Mouse (Mus musculus) midbrain, embryonic 14.5 days (tissue): ENCODE data around the gene Galr2. TPM values are rescaled to one million over a fixed set of nuclear protein-coding genes. Genes with fewer than 3 reads are reported as not detected.

Source experiments
- ATAC-seq: fragments of 200-750 bp; cut with Nextera tagmentation; 2 replicates; pipeline ENCODE4 v1.8.0; 2017; ENCODE audit warnings: moderate number of reproducible peaks, moderate library complexity; ENCODE audit not compliant: low FRiP score, low TSS enrichment
- DNase-seq: peaks from one replicate; pipeline ENCODE4 v3.0.0-alpha.2; 2015
- H3K27ac ChIP-seq: fragments of 300-500 bp; sonication (generic); replicated peaks from 2 replicates; pipeline ENCODE4 v1.5.1; 2014; ENCODE audit warnings: mild to moderate bottlenecking, low read depth, low read length, moderate library complexity
- H3K27me3 ChIP-seq: fragments of 300-500 bp; sonication (generic); 2 replicates; pipeline ENCODE4 v1.6.1; 2014; ENCODE audit warnings: low read length, control low read depth, mixed read lengths; ENCODE audit not compliant: control insufficient read depth, insufficient read depth
- H3K36me3 ChIP-seq: fragments of 300-500 bp; sonication (generic); 2 replicates; pipeline ENCODE4 v1.6.1; 2014; ENCODE audit warnings: low read length, control low read depth; ENCODE audit not compliant: control insufficient read depth, insufficient read depth
- H3K4me1 ChIP-seq: fragments of 300-500 bp; sonication (generic); 2 replicates; pipeline ENCODE4 v1.6.1; 2014; ENCODE audit warnings: mild to moderate bottlenecking, antibody characterized with exemption, low read length, control low read depth; ENCODE audit not compliant: control insufficient read depth, insufficient read depth
- H3K4me2 ChIP-seq: fragments of 300-500 bp; sonication (generic); 2 replicates; pipeline ENCODE4 v1.6.1; 2014; ENCODE audit warnings: mild to moderate bottlenecking, low read length, moderate library complexity
- H3K4me3 ChIP-seq: fragments of 300-500 bp; sonication (generic); replicated peaks from 2 replicates; pipeline ENCODE4 v1.5.1; 2014; ENCODE audit warnings: low read depth, low read length
- H3K9ac ChIP-seq: fragments of 300-500 bp; sonication (generic); replicated peaks from 2 replicates; pipeline ENCODE4 v1.6.1; 2014; ENCODE audit warnings: mild to moderate bottlenecking, low read length, moderate library complexity
- H3K9me3 ChIP-seq: fragments of 300-500 bp; sonication (generic); 2 replicates; pipeline ENCODE4 v1.6.1; 2016; ENCODE audit warnings: low read length, control low read depth, mixed read lengths; ENCODE audit not compliant: control insufficient read depth
- WGBS: fragments of 180-500 bp; shearing (Covaris S2); extraction: QIAGEN DNeasy Blood & Tissue Kit; methylation state at CpG from one replicate; pipeline ENCODE4 v1.1.7; 2014; 5-methylcytosine and 5-hydroxymethylcytosine counted together
- polyA plus RNA-seq: library from polyadenylated mRNA; unstranded; fragments of >200 nt; fragmentation: Nextera tagmentation; extraction: Ambion mirVana; gene quantifications from 2 replicates; pipeline ENCODE4 v1.2.1, GENCODE M21; 2014

Gene Galr2
- polyA plus RNA-seq, 1 experiment from 2014 or later, result 0.30 TPM

- no peak for ATAC-seq
- no peak for DNase-seq
- H3K4me2 ChIP-seq, result no peak overlapping the region
- peaks cover 96% of the 10 kb centered on the region for H3K36me3 ChIP-seq
- H3K9ac ChIP-seq, result no peak overlapping the region
- H3K4me1 ChIP-seq, result no peaks in the 10 kb centered on the region
- H3K9me3 ChIP-seq, result no peaks in the 10 kb centered on the region
- H3K27me3 ChIP-seq, result no peaks in the 10 kb centered on the region
- 85% methylated on average over 12 of the region's 12 CpGs for WGBS
- no peak overlapping the region for H3K27ac ChIP-seq
- H3K4me3 ChIP-seq, result no peak overlapping the region
Observed at GRCm38 (mm10) chr11:116293538-116294137, 12.9 kb downstream of the Galr2 start.

GRCm38 (mm10) chr11:116294319-116294718 lies 13.6 kb downstream of the Galr2 start:
- Histone ChIP-seq H3K4me2 (no peak overlapping the region), H3K4me3 (no peak overlapping the region), H3K27ac (no peak overlapping the region), H3K9me3 (no peaks in the 10 kb centered on the region), H3K4me1 (no peaks in the 10 kb centered on the region), H3K36me3 (peaks cover 96% of the 10 kb centered on the region), H3K9ac (no peak overlapping the region), H3K27me3 (no peaks in the 10 kb centered on the region)
- DNase-seq, result peak; percentile 86
- WGBS, result 42% methylated on average over 5 of the region's 5 CpGs
- no peak for ATAC-seq

GRCm38 (mm10) chr11:116296191-116296734 lies 15.5 kb downstream of the Galr2 start:
- WGBS, result 87% methylated on average over 8 of the region's 8 CpGs

GRCm38 (mm10) chr11:116297017-116297416 lies 16.3 kb downstream of the Galr2 start:
- 90% methylated on average over 3 of the region's 3 CpGs for WGBS
- H3K4me3 ChIP-seq, result no peak overlapping the region
- H3K27me3 ChIP-seq, result no peaks in the 10 kb centered on the region
- no peak overlapping the region for H3K4me2 ChIP-seq
- no peak overlapping the region for H3K9ac ChIP-seq
- H3K27ac ChIP-seq, result no peak overlapping the region
- H3K9me3 ChIP-seq, result no peaks in the 10 kb centered on the region
- peaks cover 97% of the 10 kb centered on the region for H3K36me3 ChIP-seq
- H3K4me1 ChIP-seq, result no peaks in the 10 kb centered on the region
- DNase-seq, result no peak
- ATAC-seq, result no peak

More at GRCm38 (mm10) chr11:116296191-116296734, 15.5 kb downstream of the Galr2 start:
- Histone ChIP-seq H3K27me3 (no peaks in the 10 kb centered on the region), H3K4me1 (no peaks in the 10 kb centered on the region), H3K4me2 (no peak overlapping the region), H3K9me3 (no peaks in the 10 kb centered on the region), H3K9ac (no peak overlapping the region), H3K36me3 (peaks cover 96% of the 10 kb centered on the region), H3K4me3 (no peak overlapping the region), H3K27ac (no peak overlapping the region)
- ATAC-seq (no peak), DNase-seq (no peak)

GRCm38 (mm10) chr11:116298221-116298620 lies 17.5 kb downstream of the Galr2 start:
- DNase-seq (no peak), ATAC-seq (no peak)
- Histone ChIP-seq H3K36me3 (peaks cover 97% of the 10 kb centered on the region), H3K9ac (no peak overlapping the region), H3K4me3 (no peak overlapping the region), H3K4me2 (no peak overlapping the region), H3K4me1 (no peaks in the 10 kb centered on the region), H3K27me3 (no peaks in the 10 kb centered on the region), H3K27ac (no peak overlapping the region), H3K9me3 (no peaks in the 10 kb centered on the region)
- WGBS, result 91% methylated on average over 11 of the region's 11 CpGs

GRCm38 (mm10) chr11:116298621-116299020 lies 17.9 kb downstream of the Galr2 start:
- Histone ChIP-seq H3K27me3 (no peaks in the 10 kb centered on the region), H3K27ac (no peak overlapping the region), H3K4me1 (no peaks in the 10 kb centered on the region), H3K4me2 (no peak overlapping the region), H3K9me3 (no peaks in the 10 kb centered on the region), H3K9ac (no peak overlapping the region), H3K4me3 (no peak overlapping the region), H3K36me3 (peaks cover 98% of the 10 kb centered on the region)
- 92% methylated on average over 6 of the region's 6 CpGs for WGBS
- DNase-seq (no peak), ATAC-seq (no peak)

- peaks cover 44% of the 10 kb centered on the region for H3K36me3 ChIP-seq
- ATAC-seq, result no peak
- WGBS, result 93% methylated on average over 2 of the region's 2 CpGs
- H3K27ac ChIP-seq, result no peak overlapping the region
- DNase-seq, result no peak
- peaks cover 6% of the 10 kb centered on the region for H3K4me1 ChIP-seq
- no peaks in the 10 kb centered on the region for H3K9me3 ChIP-seq
- H3K9ac ChIP-seq, result no peak overlapping the region
- H3K27me3 ChIP-seq, result 0 out of 2 replicates have a peak, but pooled peaks cover 3% of the 10 kb centered on the region
- peak overlapping the region; percentile 86 for H3K4me2 ChIP-seq
- peak overlapping the region; percentile 71; the same call in 1 of the 2 replicates for H3K4me3 ChIP-seq
Observed at GRCm38 (mm10) chr11:116305423-116305822, 24.7 kb downstream of the Galr2 start.

- H3K27me3 ChIP-seq, result 0 out of 2 replicates have a peak, but pooled peaks cover 3% of the 10 kb centered on the region
- peak overlapping the region; percentile 79 for H3K9ac ChIP-seq
- H3K27ac ChIP-seq, result peak overlapping the region; percentile 54
- peaks cover 35% of the 10 kb centered on the region for H3K36me3 ChIP-seq
- ATAC-seq (peak; percentile 92), DNase-seq (peak; percentile 98)
- H3K4me2 ChIP-seq, result peak overlapping the region; percentile 86
- 2% methylated on average over 53 of the region's 53 CpGs for WGBS
- H3K9me3 ChIP-seq, result no peaks in the 10 kb centered on the region
- H3K4me3 ChIP-seq, result peak overlapping the region; percentile 71
- peaks cover 6% of the 10 kb centered on the region for H3K4me1 ChIP-seq
Observed at GRCm38 (mm10) chr11:116306126-116306982, 25.6 kb downstream of the Galr2 start.
